Mouse (Mus musculus) right cerebral cortex, postnatal 14 days (tissue): ENCODE measurements around the gene Slc9a4.
"Not testable (repeated sequence)": the region's sequence is repeated elsewhere in the genome, so short reads cannot be mapped to it uniquely, and the experiment has no call there.

Source experiments
- DNase-seq: peaks from one replicate; pipeline ENCODE4 v3.0.0; 2022

The Slc9a4 gene

GRCm38 (mm10) chr1:40579784-40580183 lies at the start of gene Slc9a4:
Gene Slc9a4, plus strand, starts transcription at chr1:40580081.
- peak; percentile 17 for DNase-seq

DNA sequence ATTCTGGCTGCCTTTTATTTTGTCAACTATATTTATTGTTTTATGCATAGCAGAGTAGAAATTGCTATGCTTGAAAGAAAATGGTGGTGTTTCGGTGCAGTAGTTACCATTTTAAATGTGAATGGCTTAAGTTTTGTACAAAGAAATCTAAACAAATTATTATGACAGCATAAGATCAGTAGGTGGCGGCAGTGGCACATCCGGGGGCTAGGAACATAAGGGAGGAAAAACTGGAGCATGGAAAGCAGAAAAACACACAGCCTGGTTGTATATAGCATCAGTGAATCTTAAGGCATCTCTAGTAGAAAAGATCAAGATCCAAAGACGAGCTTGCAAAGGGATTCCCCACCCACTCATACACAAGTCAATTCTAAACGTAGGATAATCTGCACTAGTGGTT lies 42.3 kb upstream of the Slc9a4 start:
- DNase-seq = no peak

DNA sequence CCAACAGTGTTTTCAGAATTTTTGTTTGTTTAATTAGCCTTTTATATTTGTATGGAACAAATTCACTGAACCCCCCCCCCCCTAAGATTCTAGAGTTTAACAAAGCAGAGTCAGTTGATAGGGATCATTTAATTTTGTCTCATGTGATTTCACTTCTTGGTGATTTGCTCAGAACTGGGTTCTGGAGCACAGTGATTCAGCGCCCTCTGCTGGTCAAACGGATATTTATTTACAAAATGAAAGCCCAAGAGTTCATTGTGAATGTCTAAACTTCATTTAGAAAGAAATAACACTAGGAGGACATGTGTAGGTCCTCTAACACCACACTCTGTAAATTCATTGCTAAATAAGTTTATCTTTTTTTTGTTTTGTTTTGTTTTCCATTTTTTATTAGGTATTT lies 35.2 kb upstream of the Slc9a4 start:
- DNase-seq = peak; percentile 73

DNA sequence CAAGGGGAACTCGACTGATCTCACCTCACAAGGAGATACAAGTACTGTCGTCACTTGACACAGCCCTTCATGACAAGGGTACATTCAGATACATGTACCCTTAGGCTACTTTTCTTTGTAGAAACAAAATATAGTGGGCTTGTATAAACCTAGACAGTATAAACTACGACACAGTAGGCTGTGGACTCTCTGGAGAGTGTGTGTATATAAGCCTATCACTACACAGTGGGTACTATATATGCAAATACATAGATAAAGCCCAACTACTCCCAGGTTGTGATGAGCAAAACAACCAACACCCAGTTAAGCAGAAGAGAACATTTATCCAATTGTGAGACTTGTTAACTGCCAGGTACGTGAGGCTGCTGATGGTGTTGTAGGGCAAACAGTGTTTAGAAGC lies 33.2 kb upstream of the Slc9a4 start:
- DNase-seq = no peak

DNA sequence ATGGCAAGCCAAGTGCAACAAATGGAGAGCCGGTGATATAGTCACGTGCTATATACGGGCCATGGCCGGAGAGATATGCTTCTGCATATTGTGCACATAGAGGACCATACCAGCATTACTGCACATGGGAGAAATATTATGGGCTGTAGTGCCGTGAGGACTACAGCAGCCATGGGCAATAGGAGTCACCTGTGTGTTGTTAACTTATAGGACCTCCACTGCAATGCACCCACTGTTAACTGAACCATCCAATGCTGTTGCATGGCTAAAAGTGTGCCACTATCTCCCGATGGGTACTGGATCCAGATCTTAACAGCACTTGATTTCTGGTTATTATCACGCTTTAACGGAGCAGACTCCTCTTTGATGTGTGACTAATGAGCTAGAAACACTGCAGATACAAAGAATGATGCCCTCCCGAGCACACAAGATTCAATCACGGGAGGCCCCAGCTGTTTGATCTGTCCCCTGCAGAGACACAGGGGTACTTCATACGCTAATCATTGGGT lies 32.8 kb upstream of the Slc9a4 start:
- DNase-seq = no peak

- DNase-seq = no peak
Measured at GRCm38 (mm10) chr1:40547762-40548161, 32.1 kb upstream of the Slc9a4 start.

DNA sequence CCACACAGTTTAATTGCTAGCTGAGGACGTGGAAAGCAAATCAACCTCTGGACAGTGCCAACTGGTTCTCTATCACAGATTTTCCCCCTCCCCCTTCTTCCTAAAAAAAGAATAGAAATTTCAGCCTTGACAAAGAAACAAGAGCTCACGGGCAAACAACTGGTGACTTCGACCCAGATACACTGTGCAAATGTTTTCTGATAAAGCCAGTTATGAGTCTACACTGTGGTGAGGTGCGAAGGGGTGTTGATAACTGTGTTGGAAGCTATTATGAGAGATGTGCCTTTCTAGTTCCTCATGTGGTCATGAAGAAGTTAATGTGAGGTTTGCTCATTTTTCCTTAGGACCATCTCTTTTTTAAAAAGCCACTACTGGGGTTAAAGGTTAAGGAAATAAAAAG lies 10.5 kb upstream of the Slc9a4 start:
- DNase-seq = no peak

GRCm38 (mm10) chr1:40580269-40580668 lies 388 bp downstream of the Slc9a4 start:
- DNase-seq = no peak

- no peak for DNase-seq
Measured at GRCm38 (mm10) chr1:40586776-40587175, 6.9 kb downstream of the Slc9a4 start.

GRCm38 (mm10) chr1:40590931-40591330 lies 11.1 kb downstream of the Slc9a4 start:
- DNase-seq = no peak

DNA sequence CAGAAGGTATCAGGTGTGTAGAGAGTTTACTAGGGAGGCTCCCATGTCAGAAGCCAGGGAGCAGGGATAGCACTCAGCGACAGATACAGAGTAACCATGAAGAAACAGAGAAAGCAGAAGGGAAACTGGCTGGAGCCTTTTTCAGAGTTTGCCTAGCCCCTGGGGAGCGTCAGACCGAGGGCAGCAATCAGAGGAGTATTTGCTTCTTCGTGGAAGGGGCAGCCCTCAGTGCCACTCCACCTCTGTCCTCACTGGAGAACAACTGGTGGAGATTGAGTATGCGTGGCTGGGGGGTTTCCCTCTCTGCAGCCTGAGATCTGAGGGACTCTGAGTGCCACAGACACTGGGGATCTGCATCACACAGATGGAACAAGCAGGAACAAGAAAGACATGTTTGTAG lies 17.9 kb downstream of the Slc9a4 start:
- no peak for DNase-seq

- not testable (repeated sequence) for DNase-seq
Measured at GRCm38 (mm10) chr1:40599661-40600060, 19.8 kb downstream of the Slc9a4 start.

- DNase-seq = peak; percentile 13
Measured at GRCm38 (mm10) chr1:40600394-40601327, 20.8 kb downstream of the Slc9a4 start.

DNA sequence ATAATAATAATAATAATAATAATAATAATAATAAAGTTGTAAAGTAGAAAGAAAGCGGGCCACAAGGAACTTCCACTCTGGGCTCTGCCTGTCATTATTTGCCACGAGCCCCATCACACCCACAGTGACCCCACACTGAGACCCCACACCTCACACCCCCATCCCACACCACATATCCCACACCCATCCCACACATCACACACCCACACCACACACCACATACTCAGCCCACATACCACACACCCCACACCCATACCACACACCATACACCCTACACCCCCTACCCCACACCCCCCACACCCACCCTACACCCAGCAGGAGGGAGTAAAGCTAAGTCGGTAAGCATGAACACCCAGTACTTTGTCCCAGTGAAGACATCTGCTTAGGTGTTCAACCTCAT lies 21.6 kb downstream of the Slc9a4 start:
- no peak for DNase-seq

DNA sequence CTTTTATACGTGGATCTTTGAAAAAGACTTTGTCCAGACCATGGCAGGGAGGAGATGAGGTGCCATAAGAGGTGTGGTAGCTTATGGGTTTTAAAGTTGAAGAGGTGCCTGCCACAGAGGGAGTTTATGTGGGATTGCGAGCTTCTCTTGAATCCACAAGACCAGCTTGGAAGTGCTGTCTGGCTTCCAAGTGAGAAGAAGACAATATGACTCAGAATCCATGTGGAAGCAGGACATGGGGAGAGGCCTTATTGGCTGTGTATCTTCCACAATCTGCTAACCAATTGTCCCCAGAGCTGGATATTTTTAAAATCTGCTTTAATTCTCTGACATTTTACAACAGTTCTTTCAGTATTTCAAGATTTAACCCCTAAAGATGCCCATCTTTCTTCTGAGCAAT lies 33.3 kb downstream of the Slc9a4 start:
- DNase-seq = no peak

GRCm38 (mm10) chr1:40619093-40619492 lies 39.2 kb downstream of the Slc9a4 start:
- no peak for DNase-seq

DNA sequence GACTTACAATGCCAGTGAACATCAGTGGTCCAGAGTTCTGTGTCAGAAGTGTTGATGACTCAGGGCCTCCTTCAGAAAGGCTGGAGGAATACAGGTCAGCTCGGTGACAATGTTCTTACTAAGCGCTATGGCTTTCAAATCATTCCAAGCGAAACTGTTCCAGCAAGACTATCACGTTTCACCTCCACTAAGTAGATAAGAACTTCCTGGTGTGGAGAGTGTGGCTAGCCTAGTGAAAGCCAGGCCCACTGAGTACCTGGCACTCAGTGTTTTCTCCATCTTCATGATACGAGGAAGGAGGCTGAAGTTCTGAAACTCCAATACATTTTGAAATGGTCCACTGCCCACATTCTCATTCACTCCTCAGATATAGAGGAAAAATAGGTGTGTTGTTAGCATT lies 40.0 kb downstream of the Slc9a4 start:
- DNase-seq = no peak

DNA sequence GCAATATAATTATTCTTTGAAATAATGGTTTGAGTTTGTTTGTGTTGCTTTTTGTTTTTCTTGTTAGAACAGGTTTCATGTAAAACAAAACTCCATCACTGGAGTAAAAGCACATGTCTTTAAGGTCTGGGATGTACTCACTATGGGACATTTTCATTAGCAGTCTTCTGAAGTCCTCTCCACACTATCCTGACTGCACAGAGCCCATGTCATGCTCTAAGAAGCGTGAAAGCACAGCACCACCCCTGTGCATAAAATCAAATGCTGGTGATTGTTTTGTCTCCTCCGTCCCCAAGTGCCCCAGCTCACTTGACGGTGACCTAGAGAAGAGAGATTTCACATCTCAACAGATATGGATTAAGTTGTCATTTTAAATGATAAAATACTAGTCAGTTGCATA lies 45.1 kb downstream of the Slc9a4 start:
- no peak for DNase-seq

- no peak for DNase-seq
Measured at GRCm38 (mm10) chr1:40626954-40627353, 47.1 kb downstream of the Slc9a4 start.

GRCm38 (mm10) chr1:40628443-40628842 lies 48.6 kb downstream of the Slc9a4 start:
- DNase-seq = no peak

- no peak for DNase-seq
Measured at GRCm38 (mm10) chr1:40632407-40633062, 52.7 kb downstream of the Slc9a4 start.

- DNase-seq = no peak
Measured at GRCm38 (mm10) chr1:40634608-40635007, 54.7 kb downstream of the Slc9a4 start.

DNA sequence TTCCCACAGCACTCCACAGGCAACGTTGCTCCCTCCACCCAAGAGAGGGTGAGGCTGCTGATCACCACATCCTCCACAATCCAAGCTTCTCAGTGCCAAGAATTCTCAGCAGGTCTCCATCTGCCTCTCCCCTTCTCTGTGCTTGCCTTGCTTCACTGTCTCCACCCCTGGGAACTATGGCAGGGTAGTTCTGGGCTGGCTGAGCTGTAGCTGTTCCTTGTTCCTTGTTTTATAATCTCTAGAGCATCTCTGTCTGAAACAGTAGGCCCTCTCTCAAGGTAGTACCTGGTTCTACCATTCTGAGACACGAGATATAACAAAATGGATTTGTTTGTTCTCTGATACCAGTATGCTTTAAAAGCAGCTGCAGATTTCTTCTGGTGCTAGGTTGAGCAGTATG lies 68.4 kb downstream of the Slc9a4 start:
- DNase-seq = no peak
